Mouse (Mus musculus) intestine, postnatal 0 days (tissue): ENCODE results near the gene BC029722. TPM values are rescaled to one million over a fixed set of nuclear protein-coding genes. Genes with fewer than 3 reads are reported as not detected.
"Not testable (repeated sequence)": the region's sequence is repeated elsewhere in the genome, so short reads cannot be mapped to it uniquely, and the experiment has no call there.

Experiments
- ATAC-seq: fragments of 200-750 bp; cut with Nextera tagmentation; 2 replicates; pipeline ENCODE4 v1.8.0; 2017; ENCODE audit warnings: mild to moderate bottlenecking, moderate TSS enrichment, moderate library complexity
- H3K27ac ChIP-seq: fragments of 300-500 bp; sonication (generic); 2 replicates; pipeline ENCODE4 v1.5.1; 2014; ENCODE audit warnings: mild to moderate bottlenecking, low read depth, low read length, moderate library complexity
- H3K27me3 ChIP-seq: fragments of 300-500 bp; sonication (generic); replicated peaks from 2 replicates; pipeline ENCODE4 v1.6.1; 2014; ENCODE audit warnings: low read length, mixed read lengths; ENCODE audit not compliant: control insufficient read depth, insufficient read depth
- H3K36me3 ChIP-seq: fragments of 300-500 bp; sonication (generic); 2 replicates; pipeline ENCODE4 v1.6.1; 2014; ENCODE audit warnings: mild to moderate bottlenecking, moderate library complexity; ENCODE audit not compliant: control insufficient read depth, insufficient read depth
- H3K4me1 ChIP-seq: fragments of 300-500 bp; sonication (generic); replicated peaks from 2 replicates; pipeline ENCODE4 v1.6.1; 2014; ENCODE audit warnings: antibody characterized with exemption, low read length, mixed read lengths; ENCODE audit not compliant: control insufficient read depth, insufficient read depth
- H3K4me2 ChIP-seq: fragments of 300-500 bp; sonication (generic); replicated peaks from 2 replicates; pipeline ENCODE4 v1.6.1; 2014; ENCODE audit warnings: low read depth, mild to moderate bottlenecking, moderate library complexity
- H3K4me3 ChIP-seq: fragments of 300-500 bp; sonication (generic); 2 replicates; pipeline ENCODE4 v1.5.1; 2014; ENCODE audit warnings: low read depth, low read length
- H3K9ac ChIP-seq: fragments of 300-500 bp; sonication (generic); 2 replicates; pipeline ENCODE4 v1.6.1; 2014; ENCODE audit warnings: mild to moderate bottlenecking, low read depth, low read length
- H3K9me3 ChIP-seq: fragments of 300-500 bp; sonication (generic); 2 replicates; pipeline ENCODE4 v1.6.1; 2016; ENCODE audit warnings: mixed run types; ENCODE audit not compliant: control insufficient read depth
- CTCF ChIP-seq: sonication (generic); IDR thresholded peaks from 2 replicates; pipeline ENCODE4 v1.5.1; 2016; ENCODE audit warnings: low read depth, mild to moderate bottlenecking, control low read depth, antibody characterized with exemption, moderate library complexity
- WGBS: fragments of 180-500 bp; shearing (Covaris S2); extraction: QIAGEN DNeasy Blood & Tissue Kit; methylation state at CpG from one replicate; pipeline ENCODE4 v1.1.7; 2014; 5-methylcytosine and 5-hydroxymethylcytosine counted together
- polyA plus RNA-seq: library from polyadenylated mRNA; unstranded; fragments of >200 nt; fragmentation: Nextera tagmentation; extraction: Ambion mirVana; gene quantifications from 2 replicates; pipeline ENCODE4 v1.2.1, GENCODE M21; 2015

The BC029722 gene
- polyA plus RNA-seq, 1 experiment from 2014 or later, result 42.3 TPM

- no peaks in the 10 kb centered on the region for H3K9me3 ChIP-seq
- no peak within 1 kb of the TSS for H3K4me3 ChIP-seq
These were observed 15.5 kb upstream of the BC029722 start, which contains the start of gene Fam83c for GRCm38 (mm10) chr2:155834732-155835131. TSS of gene Fam83c (minus strand) at chr2:155834854.

GRCm38 (mm10) chr2:155832087-155832486 lies 12.9 kb upstream of the BC029722 start:
- H3K27ac ChIP-seq, H3K4me1 ChIP-seq, H3K4me2 ChIP-seq, H3K27me3 ChIP-seq, ATAC-seq, H3K9ac ChIP-seq, H3K4me3 ChIP-seq, H3K36me3 ChIP-seq, H3K9me3 ChIP-seq: not testable (repeated sequence)
- WGBS, result 74% methylated on average over 1 of the region's 1 CpGs
- TF ChIP-seq CTCF, result peak; percentile 52

More at GRCm38 (mm10) chr2:155834732-155835131, 15.5 kb upstream of the BC029722 start, which contains the start of gene Fam83c:
- peak; percentile 45; the same call in 1 of the 2 replicates for ATAC-seq
- Histone ChIP-seq H3K36me3 (no peaks in the 10 kb centered on the region), H3K4me1 (no peaks in the 10 kb centered on the region), H3K27ac (no peak within 1 kb of the TSS), H3K9ac (no peak within 1 kb of the TSS), H3K4me2 (0 out of 2 replicates have a peak within 1 kb of the TSS, but pooled peaks have one; percentile 9), H3K27me3 (no peaks in the 10 kb centered on the region)
- TF ChIP-seq CTCF, result no peak
- WGBS, result 43% methylated on average over 9 of the region's 9 CpGs

- H3K9me3 ChIP-seq, result no peaks in the 10 kb centered on the region
- H3K27ac ChIP-seq, result no peak overlapping the region
- H3K4me3 ChIP-seq, result no peak overlapping the region
- no peaks in the 10 kb centered on the region for H3K4me1 ChIP-seq
- H3K36me3 ChIP-seq, result no peaks in the 10 kb centered on the region
- no peak overlapping the region for H3K9ac ChIP-seq
- ATAC-seq, result no peak
- peak; percentile 59 for TF ChIP-seq CTCF
- no peaks in the 10 kb centered on the region for H3K27me3 ChIP-seq
- no peak overlapping the region for H3K4me2 ChIP-seq
- WGBS, result 56% methylated on average over 9 of the region's 9 CpGs
These were observed 12.1 kb upstream of the BC029722 start for GRCm38 (mm10) chr2:155831302-155831701.

- WGBS, result 91% methylated on average over 8 of the region's 8 CpGs
- no peak for ATAC-seq
- no peak overlapping the region for H3K4me2 ChIP-seq
- no peaks in the 10 kb centered on the region for H3K27me3 ChIP-seq
- no peaks in the 10 kb centered on the region for H3K9me3 ChIP-seq
- H3K4me3 ChIP-seq, result no peak overlapping the region
- no peaks in the 10 kb centered on the region for H3K4me1 ChIP-seq
- no peaks in the 10 kb centered on the region for H3K36me3 ChIP-seq
- TF ChIP-seq CTCF, result no peak
- H3K9ac ChIP-seq, result no peak overlapping the region
- no peak overlapping the region for H3K27ac ChIP-seq
These were observed 11.6 kb upstream of the BC029722 start for GRCm38 (mm10) chr2:155830841-155831240.

GRCm38 (mm10) chr2:155826630-155827424 lies 7.6 kb upstream of the BC029722 start, which contains the start of gene Eif6:
TSS of gene Eif6 (minus strand) at chr2:155826925.
- Histone ChIP-seq H3K4me2 (peak within 1 kb of the TSS; percentile 74), H3K9ac (peak within 1 kb of the TSS; percentile 83), H3K9me3 (no peaks in the 10 kb centered on the region), H3K4me3 (peak within 1 kb of the TSS; percentile 60), H3K27me3 (no peaks in the 10 kb centered on the region), H3K27ac (peak within 1 kb of the TSS; percentile 95), H3K4me1 (no peaks in the 10 kb centered on the region), H3K36me3 (peaks cover 22% of the 10 kb centered on the region)
- WGBS, result 1% methylated on average over 27 of the region's 27 CpGs
- TF ChIP-seq CTCF, result no peak
- peak; percentile 90 for ATAC-seq

- WGBS, result under 1% methylated on average over 52 of the region's 52 CpGs
These were observed 6.8 kb upstream of the BC029722 start for GRCm38 (mm10) chr2:155825904-155826629.

More at GRCm38 (mm10) chr2:155825904-155826629, 6.8 kb upstream of the BC029722 start:
- Histone ChIP-seq H3K27me3 (no peaks in the 10 kb centered on the region), H3K36me3 (peaks cover 29% of the 10 kb centered on the region), H3K9me3 (no peaks in the 10 kb centered on the region), H3K4me3 (peak overlapping the region; percentile 60), H3K4me2 (peak overlapping the region; percentile 74), H3K9ac (peak overlapping the region; percentile 83), H3K27ac (peak overlapping the region; percentile 95), H3K4me1 (no peaks in the 10 kb centered on the region)
- peak; percentile 49 for ATAC-seq
- TF ChIP-seq CTCF, result no peak
